Mouse (Mus musculus) spleen, adult 12 weeks (tissue): ENCODE data around the gene Fbxo40.
A peak's percentile ranks its signal among the peaks of the same experiment; 100 is the strongest.

Source experiments
- DNase-seq: peaks from one replicate; pipeline ENCODE4 v3.0.0; 2022; ENCODE audit warnings: low spot score

Fbxo40 gene

DNA sequence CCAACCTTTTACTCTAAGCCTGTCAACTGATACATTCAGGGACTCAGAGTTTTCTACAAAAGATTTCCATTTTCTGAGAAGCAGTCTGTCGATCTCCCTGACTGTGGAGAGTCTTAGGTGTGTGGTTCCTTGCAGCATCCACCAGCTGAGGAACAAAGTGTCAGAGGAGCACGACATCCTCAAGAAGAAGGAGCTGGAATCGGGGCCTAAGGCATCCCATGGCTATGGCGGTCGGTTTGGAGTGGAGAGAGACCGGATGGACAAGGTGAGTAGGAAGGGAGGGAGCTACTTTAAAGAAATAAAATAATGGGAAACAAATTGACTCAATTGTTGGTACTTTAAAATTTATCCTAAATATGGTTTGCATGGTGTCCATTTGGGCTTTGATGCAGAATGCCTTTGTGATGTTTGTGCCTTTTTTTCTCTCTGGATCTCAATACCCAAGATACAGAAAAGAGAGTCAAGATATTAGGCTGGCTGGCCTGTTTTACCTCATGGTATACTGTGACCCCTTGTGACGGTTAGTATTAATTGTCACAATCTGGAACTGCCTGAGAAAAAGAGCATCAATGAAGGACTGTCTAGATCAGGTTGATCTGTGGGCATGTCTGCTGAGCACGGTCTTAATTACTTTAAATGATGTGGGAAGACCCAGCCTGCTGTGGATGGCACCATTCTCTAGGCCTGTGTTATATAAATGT, 43.7 kb downstream of the Fbxo40 start:
- DNase-seq = no peak

DNA sequence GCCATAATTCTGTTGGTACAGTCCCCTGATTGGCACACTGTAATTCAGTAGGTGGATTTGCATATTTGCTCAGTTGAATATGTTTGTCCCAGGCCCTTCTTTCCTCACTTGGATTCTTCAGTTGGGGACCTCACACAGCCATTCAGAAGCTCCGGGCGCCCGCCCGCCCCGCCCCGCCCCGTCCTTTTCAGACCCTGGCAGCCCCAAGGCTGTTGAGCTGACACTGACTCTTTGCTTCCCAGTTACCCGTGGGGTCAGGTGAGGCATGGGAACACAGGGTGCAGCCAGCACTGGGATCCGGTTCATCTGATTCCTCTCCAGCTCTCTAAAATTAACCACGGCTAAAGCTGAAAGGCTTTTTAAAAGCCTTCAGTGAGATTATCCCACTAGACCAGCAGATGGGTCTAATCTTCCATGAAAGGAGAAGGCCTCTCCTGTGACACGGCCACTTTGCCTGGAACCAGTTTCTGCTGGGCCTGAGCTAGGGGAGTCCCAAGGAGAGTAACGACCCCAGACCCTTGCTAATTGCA, 45.3 kb downstream of the Fbxo40 start:
- DNase-seq = no peak

DNA sequence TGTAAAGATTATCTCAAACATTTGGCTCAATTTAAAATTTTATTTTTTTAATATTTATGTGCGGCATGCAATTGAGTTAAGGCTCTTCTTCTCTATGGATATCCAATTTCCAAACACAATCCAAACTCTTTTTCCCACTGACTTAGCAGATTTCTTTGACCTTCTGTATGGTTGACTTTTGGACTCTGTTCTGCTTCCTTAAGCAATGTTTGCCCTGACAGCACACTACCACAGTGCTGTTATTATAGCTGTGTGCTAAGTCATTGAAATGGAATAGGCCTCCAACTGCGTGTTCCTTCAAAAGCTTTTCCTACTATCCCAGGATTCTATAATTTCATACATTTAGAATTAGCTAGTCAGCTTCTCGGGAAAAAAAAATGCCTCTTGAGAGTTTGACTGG, 46.7 kb downstream of the Fbxo40 start:
- DNase-seq = no peak

DNA sequence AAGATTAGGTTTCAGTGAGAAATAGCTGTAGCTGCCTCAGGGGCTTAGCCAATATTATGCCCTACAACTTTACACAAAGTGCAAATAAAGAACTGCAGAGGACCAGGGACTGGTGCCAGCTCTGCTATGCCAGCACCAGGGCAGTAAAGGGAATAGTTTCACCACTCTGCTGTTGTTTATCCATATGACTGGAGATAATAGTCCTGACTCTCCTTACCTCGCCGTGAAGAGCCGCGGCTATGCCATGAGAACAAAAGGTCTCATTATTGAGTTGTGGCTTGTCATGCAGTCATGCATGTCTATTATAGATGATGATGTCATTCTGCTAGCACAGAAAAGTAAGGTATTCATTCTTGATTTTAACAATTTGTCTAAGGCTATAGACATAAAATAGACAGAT, 48.4 kb downstream of the Fbxo40 start:
- no peak for DNase-seq

DNA sequence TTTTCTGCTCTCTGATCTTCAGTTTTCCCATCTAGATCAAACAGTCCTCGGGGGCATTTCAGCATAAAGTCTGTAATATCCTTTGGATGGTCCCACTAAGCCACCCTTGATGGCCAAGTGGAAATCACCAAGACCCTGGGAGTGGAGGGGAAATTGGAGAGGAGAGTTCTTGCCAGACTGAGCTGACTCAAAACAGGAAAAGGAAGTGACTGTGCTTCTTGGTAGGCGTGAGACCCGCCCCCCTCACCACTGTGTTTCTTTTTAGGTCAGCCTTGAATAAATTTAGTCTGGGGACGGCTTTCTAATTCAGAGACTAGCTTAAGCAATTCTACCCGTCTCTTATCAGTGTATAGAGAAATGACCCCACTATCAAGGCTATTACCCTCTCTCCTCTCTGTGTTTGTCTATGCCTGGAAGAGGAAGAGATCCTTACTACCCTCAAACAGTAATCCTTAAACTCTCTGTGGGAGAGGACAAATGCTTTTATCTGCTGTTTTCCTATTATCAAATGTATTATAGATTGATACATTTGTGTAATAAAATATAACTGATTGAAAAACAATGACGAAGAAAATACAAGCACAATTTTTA, 49.0 kb downstream of the Fbxo40 start:
- DNase-seq = no peak

DNA sequence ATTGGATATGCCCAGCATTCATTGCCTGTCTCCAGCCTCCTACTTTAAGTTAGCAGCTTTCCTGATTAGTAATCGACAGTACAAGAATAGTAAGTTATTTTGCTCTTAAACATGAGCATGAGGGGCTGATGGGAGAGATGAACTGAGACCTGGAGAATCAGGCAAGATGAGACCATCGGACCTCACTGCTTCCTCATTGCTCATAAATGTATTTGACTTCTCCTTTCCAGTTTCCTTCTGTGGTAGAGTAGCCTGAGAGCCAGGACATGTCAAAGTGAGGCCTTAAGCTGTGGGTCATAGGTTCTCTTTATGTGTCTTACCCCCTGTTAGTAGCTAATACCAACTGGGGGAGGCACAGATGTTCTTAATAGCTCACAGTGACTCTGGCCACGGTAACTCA, 54.5 kb downstream of the Fbxo40 start:
- DNase-seq = no peak

DNA sequence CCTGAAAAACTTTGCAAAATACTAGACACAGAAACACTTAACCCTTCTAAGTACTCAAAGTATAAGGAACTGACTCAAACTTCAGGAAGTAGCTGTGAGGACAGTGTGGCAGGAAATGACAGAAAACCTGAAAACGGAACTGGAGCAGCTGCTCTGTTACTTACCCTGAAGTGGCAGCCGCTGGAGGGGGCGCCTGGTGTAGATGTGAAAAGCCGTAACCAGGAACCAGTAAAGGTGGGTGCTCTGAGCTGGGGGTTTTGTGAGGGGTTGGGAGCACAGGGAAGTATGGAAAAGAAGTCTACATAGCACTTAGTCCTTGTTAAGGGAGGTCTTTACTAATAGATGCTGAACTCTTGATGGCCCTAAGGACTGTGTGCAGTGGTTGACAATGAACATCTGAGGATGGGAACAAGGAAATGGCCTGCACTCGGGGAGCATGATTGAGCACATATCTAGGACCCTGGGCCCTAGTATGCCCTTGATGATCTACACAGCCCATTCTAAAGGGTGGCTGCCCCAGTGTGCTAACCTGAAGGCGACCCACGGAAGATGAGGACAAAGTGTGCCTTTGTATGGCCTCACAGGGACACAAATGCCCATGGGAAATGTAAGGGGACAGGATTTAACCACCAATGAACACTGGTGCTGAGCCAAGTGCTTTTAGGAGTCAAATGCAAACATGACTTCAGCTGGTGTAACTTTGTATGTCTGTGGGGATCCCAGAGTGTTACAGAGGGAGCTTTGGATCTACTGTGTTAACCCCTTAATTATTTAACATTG, 55.2 kb downstream of the Fbxo40 start, which contains the start of gene Hcls1:
Hcls1 (plus strand) TSS at position 143 of the 780 bp plus-strand sequence.
- DNase-seq = peak; percentile 43

DNA sequence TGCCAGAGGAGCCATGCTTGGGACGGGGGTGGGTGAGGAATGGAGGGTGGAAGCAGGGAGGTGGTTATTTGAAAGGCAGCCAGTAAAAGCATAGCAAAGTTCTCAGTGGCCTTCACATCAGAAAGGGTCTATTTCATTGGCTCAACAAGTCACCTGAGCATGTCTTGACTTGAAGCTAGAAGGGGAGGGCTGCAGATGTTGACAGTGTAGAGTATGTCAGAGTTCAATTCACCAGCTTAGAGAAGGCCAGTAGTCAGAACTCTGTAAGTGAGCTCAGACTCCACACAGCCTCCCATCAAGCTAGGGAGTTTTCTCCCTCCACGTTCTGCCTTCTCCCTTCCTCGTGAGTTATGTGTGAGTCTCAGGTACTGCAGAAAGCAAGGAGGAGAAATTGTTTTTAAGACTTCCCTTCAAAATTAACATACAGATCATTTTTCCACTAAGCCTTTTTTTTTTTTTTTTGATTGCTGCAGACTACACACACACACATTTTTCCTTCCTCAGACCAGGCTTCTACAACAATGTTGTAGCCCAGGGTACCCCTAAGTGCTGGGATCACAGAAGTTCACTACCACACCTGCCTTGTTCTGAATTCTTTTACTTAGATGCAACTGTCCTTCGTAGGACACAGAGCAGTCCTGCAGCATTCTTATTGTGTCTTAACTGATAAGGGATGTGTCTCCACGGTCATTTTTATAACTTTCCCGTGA, 56.0 kb downstream of the Fbxo40 start:
- DNase-seq = no peak

DNA sequence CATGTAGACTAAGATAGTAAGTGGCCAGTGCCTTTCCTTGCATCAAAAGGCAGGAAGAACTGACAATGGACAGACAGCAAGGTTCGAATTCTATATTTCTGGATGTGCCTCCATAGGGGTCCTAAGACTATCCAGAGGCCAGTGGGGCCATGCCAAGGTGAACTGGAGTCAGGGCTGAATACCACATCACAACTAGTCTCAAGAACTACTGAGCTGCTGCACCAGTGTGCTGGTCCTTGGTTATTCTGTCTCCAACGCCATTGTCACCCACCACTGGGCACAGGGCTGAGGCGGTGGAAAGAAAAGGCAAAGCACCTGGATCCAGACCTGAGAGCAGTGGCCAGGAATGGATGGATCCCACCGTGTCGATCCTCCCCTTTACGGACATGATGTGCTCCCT, 57.7 kb downstream of the Fbxo40 start:
- no peak for DNase-seq

DNA sequence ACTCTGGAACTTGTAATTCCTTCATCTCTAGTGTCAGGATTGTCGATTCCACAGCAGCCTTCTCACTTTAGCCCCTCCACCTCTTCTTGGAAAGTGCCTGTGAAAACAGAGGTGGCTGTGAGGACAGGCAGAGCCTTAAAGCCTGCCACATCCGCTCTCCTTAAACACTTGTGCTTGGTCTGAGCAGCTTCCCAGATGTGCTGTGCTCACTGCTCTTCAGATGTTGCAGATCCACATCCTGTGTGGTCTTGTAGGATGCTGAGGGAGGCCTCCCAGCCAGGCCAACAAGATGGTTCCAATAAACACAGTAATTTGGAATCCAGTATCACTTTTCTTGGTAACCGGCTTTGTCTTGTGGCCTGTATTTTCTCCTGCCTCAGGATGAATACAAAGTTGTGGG, 58.3 kb downstream of the Fbxo40 start:
- DNase-seq = no peak

DNA sequence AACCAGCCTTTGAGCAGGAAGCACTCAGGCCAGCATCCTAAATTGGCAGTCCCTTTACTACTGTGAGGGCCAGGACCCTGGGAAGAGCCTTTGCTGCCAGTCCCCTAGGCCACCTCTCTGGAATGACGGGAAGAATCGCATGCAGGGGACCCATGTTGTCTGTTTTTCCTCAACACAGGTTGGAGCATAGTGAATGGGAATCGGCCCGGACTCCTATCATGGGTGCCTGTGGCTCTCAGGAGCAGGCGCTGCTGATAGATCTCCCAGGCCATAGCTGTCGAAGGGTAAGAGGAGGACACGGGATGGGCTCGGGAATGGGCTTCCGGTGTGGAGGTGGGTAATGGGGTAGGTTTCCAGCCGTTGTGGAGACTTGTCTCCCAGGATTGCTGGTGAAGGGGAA, 58.9 kb downstream of the Fbxo40 start:
- DNase-seq = no peak

DNA sequence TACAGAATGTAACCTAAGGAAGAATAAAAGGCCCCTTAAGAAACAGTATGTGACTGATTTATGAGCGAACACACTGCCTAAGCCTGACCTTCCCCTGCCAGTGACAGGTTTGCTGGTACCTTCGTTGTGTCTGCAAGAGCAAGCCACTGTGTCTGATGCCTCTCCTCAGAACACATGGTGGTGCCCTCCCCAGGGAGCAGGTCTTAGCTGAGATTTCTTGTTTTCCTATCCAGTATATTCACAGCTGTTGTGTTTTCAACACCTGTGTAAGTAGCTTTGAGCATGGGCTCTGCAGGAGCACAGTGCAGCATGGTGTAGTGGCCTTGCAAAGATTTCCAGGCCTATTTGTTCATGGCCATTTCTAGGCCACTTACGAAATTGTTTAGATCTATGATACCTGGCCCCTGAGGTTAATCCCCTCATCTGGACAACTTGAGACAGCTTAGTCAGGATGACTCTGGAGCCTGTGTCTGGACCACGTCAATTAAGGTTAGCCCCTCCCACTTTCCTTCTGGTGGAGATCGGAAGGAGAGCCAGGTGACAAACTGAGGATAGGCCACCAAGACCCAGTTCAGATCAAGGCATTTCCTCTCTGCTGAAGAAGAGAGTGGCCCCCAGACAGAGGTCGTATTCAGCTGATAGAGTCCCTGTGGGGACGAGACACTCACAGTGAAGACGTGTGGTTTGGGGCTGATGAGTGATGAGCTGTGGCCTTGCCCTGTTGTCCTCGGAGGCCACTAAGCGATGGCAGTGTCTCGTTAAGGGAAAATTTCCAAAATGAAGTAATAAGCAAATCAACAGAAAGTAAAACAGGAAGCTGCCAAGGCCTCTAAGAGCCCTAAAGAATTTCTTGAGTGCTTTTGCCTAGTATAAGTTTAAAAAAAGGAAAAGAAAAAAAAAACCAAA, 59.8 kb downstream of the Fbxo40 start:
- no peak for DNase-seq

DNA sequence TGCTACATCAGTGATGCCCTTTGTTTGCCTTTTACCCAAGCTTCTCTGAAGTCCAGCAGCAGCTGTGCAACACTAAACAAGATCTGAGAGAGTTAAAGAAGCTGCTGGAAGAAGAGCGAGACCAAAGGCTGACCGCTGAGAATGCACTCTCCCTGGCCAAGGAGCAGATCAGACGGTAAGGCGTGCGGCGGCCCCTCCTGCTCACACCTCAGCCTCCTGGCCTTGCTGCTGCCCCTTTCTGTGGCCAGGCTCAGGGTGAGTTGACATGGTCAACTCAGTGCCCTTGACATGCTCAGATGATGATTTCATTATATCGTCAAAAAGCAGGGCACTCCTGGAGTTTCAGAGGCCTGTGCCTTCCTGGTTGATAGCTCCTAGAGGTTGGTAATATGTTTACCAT, 61.1 kb downstream of the Fbxo40 start:
- DNase-seq = no peak

DNA sequence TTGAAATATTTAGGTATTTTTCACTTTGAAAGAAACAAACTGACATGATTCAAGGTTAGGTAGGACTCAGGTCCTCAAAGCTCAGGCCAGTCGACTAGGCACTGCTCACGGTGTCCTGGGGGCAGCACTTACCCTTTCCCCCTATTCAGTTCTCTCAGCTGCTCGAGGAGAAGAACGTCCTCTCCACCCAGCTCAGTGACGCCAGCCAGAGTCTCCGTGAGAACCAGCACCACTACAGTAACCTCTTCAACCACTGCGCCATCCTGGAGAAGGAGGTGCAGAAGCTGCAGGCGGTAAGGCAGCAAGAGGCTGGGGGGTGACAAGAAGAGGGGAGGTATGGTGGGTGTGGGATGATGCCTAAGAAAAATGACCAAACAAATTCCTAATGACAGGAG, 62.2 kb downstream of the Fbxo40 start:
- DNase-seq = no peak

DNA sequence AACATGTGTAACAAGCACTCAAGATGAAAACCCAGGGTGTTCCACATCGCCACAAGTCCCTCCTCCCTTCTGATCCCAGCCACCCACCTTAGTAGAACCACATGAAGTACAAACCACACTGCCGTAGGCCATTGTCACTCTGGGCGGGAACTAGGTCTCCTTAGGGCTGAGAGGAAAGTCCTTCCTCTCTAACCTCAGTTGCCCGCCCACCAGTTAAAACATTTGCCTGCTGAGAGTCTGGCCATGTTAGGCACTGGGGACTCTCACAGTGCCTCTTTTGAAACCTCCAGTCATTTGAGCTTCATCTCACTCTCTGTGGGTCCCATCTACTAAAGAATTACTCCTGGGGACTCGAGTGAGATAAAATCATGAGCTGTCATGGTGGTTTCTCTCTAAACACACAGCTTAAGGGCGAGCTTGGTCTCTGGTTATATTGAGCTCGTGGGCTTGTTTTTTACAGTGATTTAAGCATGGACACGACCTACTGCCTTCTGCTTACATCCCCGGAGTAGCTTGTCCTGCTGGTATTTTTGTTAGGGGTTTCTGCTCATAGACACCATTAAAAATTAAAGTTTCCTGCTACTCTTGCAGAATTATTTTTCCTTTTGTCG, 62.7 kb downstream of the Fbxo40 start:
- DNase-seq = no peak

DNA sequence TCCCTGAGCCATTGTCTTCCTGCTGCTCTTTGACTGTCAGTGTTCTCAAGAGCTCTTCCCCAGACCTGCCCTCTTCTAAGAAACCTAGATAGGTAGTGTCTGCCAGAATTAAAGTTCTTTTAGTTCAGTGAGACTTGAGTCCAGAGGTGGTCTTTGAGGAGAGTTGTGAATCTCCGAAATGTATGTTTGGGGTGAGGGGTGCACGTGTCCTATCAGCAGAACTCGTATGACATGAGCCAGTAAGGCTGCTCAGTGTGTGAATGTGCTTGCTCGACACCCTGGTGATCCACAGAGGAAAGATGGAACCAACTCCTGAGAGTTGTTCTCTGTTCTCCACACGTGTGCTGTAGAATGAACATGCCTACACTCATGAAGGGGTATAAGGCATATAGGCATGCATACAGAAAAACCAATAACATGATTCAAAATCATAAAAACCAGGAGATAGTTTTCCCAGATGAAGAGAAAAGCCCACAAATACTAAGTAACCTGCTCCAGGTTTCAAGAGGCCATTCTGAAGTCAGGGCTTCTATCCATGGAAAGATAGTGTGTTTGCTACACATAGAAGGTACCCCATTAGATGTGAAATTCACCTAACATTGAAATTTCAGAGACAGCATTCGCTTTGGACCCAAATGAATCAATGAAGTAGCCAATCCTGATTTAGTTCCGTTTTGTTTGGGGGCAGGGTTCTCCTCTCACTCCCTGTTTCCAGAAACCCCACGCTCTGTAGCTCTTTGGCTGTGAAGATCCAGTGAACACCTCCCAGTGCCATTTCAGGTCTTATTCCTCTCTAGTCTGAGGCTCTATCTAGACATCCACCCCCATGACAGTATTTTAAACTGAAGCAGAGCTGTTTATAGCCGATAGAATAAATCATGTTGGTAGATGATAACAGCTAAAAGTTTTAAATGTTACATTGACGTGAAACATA, 63.5 kb downstream of the Fbxo40 start:
- no peak for DNase-seq

DNA sequence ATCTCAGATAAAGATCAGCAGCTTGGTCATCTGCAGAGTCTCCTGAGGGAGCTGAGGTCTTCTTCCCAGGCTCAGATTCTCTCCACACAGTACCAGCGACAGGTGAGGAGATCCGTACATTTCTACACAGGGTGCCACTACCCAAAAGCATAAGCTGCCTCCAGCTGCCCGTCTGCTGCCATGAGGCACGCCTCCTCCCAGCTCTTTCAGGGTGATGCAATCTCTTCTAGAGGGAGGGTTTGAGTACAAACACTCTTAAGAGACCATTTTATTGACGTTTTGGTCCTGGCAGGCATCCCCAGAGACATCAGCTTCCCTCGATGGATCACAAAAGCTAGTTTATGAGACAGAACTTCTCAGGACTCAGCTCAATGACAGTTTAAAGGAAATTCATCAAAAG, 64.5 kb downstream of the Fbxo40 start:
- DNase-seq = no peak

DNA sequence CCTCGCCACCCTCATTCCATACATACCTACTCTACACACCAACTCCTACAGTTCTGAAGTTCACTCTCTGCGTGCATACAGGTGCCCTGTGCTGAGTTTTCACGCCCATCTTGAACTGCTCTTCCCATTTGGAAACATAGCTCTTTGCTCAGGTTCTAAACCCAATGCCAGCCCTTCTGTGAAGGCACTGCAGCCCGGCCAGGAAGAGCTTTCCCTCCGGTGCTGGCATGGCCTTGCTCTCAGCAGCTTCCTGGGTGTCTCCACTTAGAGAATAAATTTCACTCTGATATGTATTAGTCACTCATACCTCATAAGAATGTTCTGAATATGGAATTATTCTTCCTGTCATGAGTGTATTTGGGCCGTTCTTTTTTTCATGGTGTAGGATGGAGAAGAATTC, 64.9 kb downstream of the Fbxo40 start:
- no peak for DNase-seq

DNA sequence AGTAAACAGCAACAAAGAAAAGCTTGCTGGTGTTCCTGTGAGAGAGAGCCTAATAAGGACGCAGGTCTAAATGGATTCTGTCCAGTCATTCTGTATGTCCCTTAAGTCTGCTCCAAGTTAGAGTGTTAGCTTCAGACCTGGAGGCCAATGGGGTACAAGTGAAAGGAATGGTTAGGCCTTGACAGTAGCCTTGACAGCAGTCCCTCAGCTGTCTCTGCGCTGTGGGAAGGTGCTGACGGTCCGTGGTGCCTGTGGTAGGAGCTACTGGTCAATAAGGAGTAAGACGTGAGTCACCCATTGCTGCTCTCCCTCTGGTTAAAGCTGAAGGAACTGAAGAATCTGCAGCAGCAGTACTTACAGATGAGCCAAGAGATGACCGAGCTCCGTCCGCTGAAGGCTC, 66.0 kb downstream of the Fbxo40 start:
- no peak for DNase-seq

DNA sequence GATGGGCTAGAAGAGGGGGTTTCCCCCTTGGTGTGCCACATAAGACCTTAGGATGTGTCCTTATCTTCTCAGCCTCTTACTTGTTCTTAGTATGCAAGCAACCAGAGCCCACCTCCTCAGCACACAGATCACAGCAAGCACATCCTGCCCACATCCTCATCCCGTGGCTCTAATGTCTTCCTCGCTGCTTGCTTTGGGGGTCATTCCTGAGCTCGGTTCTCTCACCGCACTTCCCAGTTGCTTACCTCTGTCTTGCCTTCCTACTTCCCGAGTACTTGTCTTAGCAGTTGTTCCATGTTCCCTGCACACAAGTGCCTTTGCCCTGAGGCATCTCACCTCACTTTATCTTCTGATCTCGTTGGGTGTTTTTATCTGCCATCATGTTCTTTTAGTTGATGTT, 68.3 kb downstream of the Fbxo40 start:
- no peak for DNase-seq
